Mouse (Mus musculus): ENCODE measurements around the gene Pakap.

GRCm38 (mm10) chr4:57916711-57917110 is 348.7 kb downstream of the Pakap start:
- TF ChIP-seq POLR2A (IDR thresholded peaks at IDR 0.05; ENCODE audit: extremely low read depth, insufficient read depth, low read length) = no peak
- no peak for TF ChIP-seq CTCF (IDR thresholded peaks at IDR 0.05; ENCODE audit: low read depth, low read length)

Data from liver, adult 2 months (tissue).